Mouse (Mus musculus) forebrain, embryonic 14.5 days (tissue): ENCODE results near the gene Mettl24. TPM values are rescaled to one million over a fixed set of nuclear protein-coding genes. Genes with fewer than 3 reads are reported as not detected.

ENCODE experiments used
- ATAC-seq: fragments of 200-750 bp; cut with Nextera tagmentation; 2 replicates; pipeline ENCODE4 v1.8.0; 2017; ENCODE audit warnings: mild to moderate bottlenecking, moderate library complexity
- DNase-seq: peaks from one replicate; pipeline ENCODE4 v3.0.0-alpha.2; 2015; ENCODE audit warnings: low spot score
- H3K27ac ChIP-seq: fragments of 300-500 bp; sonication (generic); 2 replicates; pipeline ENCODE4 v1.5.1; 2014; ENCODE audit warnings: low read depth, mild to moderate bottlenecking, control low read depth, low read length, moderate library complexity
- H3K27me3 ChIP-seq: fragments of 300-500 bp; sonication (generic); replicated peaks from 2 replicates; pipeline ENCODE4 v1.6.1; 2014; ENCODE audit warnings: low read length, control low read depth, mixed read lengths; ENCODE audit not compliant: control insufficient read depth, insufficient read depth
- H3K36me3 ChIP-seq: fragments of 300-500 bp; sonication (generic); 2 replicates; pipeline ENCODE4 v1.6.1; 2014; ENCODE audit warnings: low read length, control low read depth; ENCODE audit not compliant: control insufficient read depth, insufficient read depth
- H3K4me1 ChIP-seq: fragments of 300-500 bp; sonication (generic); 2 replicates; pipeline ENCODE4 v1.6.1; 2014; ENCODE audit warnings: antibody characterized with exemption, low read length, control low read depth; ENCODE audit not compliant: control insufficient read depth, insufficient read depth
- H3K4me2 ChIP-seq: fragments of 300-500 bp; sonication (generic); 2 replicates; pipeline ENCODE4 v1.6.1; 2014; ENCODE audit warnings: mild to moderate bottlenecking, control low read depth, low read length
- H3K4me3 ChIP-seq: fragments of 300-500 bp; sonication (generic); 2 replicates; pipeline ENCODE4 v1.5.1; 2014; ENCODE audit warnings: low read depth, low read length, control low read depth
- H3K9ac ChIP-seq: fragments of 300-500 bp; sonication (generic); 2 replicates; pipeline ENCODE4 v1.6.1; 2014; ENCODE audit warnings: mild to moderate bottlenecking, low read length, control low read depth, moderate library complexity
- H3K9me3 ChIP-seq: fragments of 300-500 bp; sonication (generic); replicated peaks from 2 replicates; pipeline ENCODE4 v1.6.1; 2016; ENCODE audit warnings: low read length, control low read depth, mixed read lengths; ENCODE audit not compliant: control insufficient read depth
- WGBS: fragments of 180-500 bp; shearing (Covaris S2); extraction: QIAGEN DNeasy Blood & Tissue Kit; methylation state at CpG from one replicate; pipeline ENCODE4 v1.1.7; 2014; 5-methylcytosine and 5-hydroxymethylcytosine counted together
- polyA plus RNA-seq: library from polyadenylated mRNA; unstranded; fragments of >200 nt; fragmentation: Nextera tagmentation; extraction: Ambion mirVana; gene quantifications from 2 replicates; pipeline ENCODE4 v1.2.1, GENCODE M21; 2014

Gene Mettl24
- polyA plus RNA-seq, 1 experiment from 2014 or later, result 0.29 TPM

DNA sequence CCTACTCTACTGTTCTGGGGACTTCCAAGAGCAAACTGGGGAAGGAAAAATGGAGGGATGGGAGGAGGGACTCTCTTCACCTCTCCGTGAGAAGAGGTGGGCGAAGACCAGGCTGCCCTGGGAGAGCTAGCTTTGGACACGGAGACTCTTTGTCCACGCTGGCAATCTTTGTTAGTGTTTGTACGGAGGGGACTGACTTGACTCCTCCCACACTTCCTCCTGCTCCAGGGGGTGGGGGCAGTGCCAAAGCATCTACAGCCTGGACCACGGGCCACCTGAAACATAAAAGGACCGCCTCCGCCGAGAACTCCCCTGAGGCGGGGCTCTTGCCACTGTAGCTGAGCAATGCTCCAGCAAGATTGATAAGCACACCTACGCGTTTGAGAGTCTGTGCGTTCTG lies 8.9 kb upstream of the Mettl24 start:
- no peak overlapping the region for H3K4me3 ChIP-seq
- H3K4me1 ChIP-seq, result peaks cover 4% of the 10 kb centered on the region; the same call in 1 of the 2 replicates
- peak overlapping the region; percentile 7; the same call in 1 of the 2 replicates for H3K9ac ChIP-seq
- ATAC-seq (no peak), DNase-seq (no peak)
- H3K9me3 ChIP-seq, result no peaks in the 10 kb centered on the region
- no peaks in the 10 kb centered on the region for H3K36me3 ChIP-seq
- peak overlapping the region; percentile 21; the same call in 1 of the 2 replicates for H3K4me2 ChIP-seq
- no peaks in the 10 kb centered on the region for H3K27me3 ChIP-seq
- H3K27ac ChIP-seq, result no peak overlapping the region
- 9% methylated on average over 13 of the region's 13 CpGs for WGBS

DNA sequence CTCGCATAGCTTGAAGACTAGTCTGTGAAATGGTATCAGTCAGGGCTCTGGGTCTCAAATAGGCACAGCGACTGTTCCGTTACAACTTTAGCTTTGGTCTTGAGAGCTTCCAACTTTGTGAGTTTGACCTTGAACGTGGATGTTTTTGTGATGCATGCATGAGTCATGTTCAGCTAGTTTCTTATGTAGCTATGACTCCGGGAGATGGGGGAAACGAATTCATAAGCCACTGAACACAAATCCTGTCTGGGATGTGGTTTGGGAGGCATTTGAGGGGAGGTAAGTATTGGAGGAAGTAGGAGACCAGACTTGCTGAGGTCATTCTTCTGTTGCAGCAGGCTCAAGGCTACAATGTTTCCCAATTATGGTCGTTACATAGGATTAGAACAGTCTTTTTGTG lies 7.2 kb upstream of the Mettl24 start:
- Histone ChIP-seq H3K4me2 (no peak overlapping the region), H3K9ac (no peak overlapping the region), H3K4me3 (no peak overlapping the region), H3K9me3 (no peaks in the 10 kb centered on the region), H3K27me3 (no peaks in the 10 kb centered on the region), H3K4me1 (peaks cover 4% of the 10 kb centered on the region; the same call in 1 of the 2 replicates), H3K36me3 (no peaks in the 10 kb centered on the region), H3K27ac (no peak overlapping the region)
- DNase-seq, result no peak
- 84% methylated on average over 7 of the region's 7 CpGs for WGBS
- no peak for ATAC-seq

DNA sequence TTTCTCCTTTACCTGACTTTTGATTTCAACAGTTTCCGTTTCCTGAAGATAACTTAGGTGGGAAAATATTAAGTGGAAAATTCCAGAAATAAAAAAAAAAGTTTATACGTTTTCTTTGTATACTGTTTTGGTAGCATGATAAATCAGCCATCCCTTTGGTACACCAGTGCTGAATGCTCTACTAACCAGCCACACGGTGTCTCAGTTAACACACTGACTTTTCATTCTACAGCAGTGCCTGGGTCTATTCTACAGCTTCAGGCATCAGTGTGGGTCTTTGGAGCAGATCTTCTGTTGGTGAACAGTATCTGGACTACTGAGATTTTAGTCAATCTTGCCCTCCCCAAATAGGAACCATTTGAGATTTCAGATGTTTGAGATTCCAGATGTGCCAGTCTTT lies 4.6 kb upstream of the Mettl24 start:
- no peak for ATAC-seq
- H3K27me3 ChIP-seq, result no peaks in the 10 kb centered on the region
- no peak overlapping the region for H3K4me2 ChIP-seq
- DNase-seq, result no peak
- no peak overlapping the region for H3K27ac ChIP-seq
- H3K4me3 ChIP-seq, result no peak overlapping the region
- H3K9ac ChIP-seq, result no peak overlapping the region
- WGBS, result 82% methylated on average over 3 of the region's 3 CpGs
- H3K9me3 ChIP-seq, result no peaks in the 10 kb centered on the region
- peaks cover 6% of the 10 kb centered on the region; the same call in 1 of the 2 replicates for H3K4me1 ChIP-seq
- H3K36me3 ChIP-seq, result no peaks in the 10 kb centered on the region

DNA sequence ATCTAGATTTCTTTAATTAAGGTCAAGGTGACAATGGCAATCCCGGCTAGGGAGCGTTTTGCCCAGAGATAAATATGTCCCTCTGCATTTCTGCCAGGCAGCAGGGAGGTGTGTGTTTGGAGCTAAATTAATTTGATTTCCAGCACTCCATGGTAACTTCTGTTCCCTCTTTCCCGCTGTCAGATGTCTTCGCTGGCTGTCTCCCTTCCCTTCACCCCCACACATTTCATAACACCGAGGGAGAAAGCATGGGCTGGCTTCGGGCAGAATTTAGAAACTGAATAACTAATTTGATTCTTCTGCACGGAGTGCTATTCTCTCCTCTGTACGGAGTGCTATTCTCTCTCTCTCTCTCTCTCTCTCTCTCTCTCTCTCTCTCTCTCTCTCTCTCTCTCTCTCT lies 612 bp upstream of the Mettl24 start:
- Histone ChIP-seq H3K9ac (no peak overlapping the region), H3K27ac (no peak overlapping the region), H3K27me3 (no peaks in the 10 kb centered on the region), H3K4me2 (peak overlapping the region; percentile 97), H3K9me3 (no peaks in the 10 kb centered on the region), H3K36me3 (no peaks in the 10 kb centered on the region), H3K4me3 (no peak overlapping the region), H3K4me1 (peaks cover 6% of the 10 kb centered on the region; the same call in 1 of the 2 replicates)
- DNase-seq (no peak), ATAC-seq (peak; percentile 49; the same call in 1 of the 2 replicates)
- WGBS, result 25% methylated on average over 8 of the region's 8 CpGs

DNA sequence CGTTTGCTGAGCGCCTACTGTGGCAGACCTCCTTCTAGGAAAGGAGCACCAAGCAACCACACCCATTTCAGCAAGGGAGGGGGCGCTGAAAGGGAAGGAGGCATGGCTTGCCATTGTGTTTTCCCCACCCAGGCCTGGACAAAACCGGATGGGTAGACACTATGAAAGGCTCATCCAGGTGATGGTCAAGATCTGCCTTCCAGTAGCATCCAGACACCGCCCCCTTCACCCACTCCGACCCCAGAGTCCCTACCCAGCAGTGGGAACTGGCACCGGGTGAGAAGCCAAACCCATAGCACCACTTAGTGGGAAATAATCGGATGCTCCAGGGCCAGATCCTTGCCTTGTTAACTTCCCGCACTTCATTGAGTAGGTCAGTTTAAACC lies 779 bp downstream of the Mettl24 start:
- DNase-seq (no peak), ATAC-seq (no peak)
- H3K9ac ChIP-seq, result no peak overlapping the region
- H3K4me2 ChIP-seq, result peak overlapping the region; percentile 97
- H3K4me3 ChIP-seq, result peak overlapping the region; percentile 48
- H3K9me3 ChIP-seq, result no peaks in the 10 kb centered on the region
- 60% methylated on average over 9 of the region's 9 CpGs for WGBS
- H3K4me1 ChIP-seq, result peaks cover 6% of the 10 kb centered on the region; the same call in 1 of the 2 replicates
- no peaks in the 10 kb centered on the region for H3K36me3 ChIP-seq
- H3K27me3 ChIP-seq, result no peaks in the 10 kb centered on the region
- no peak overlapping the region for H3K27ac ChIP-seq

DNA sequence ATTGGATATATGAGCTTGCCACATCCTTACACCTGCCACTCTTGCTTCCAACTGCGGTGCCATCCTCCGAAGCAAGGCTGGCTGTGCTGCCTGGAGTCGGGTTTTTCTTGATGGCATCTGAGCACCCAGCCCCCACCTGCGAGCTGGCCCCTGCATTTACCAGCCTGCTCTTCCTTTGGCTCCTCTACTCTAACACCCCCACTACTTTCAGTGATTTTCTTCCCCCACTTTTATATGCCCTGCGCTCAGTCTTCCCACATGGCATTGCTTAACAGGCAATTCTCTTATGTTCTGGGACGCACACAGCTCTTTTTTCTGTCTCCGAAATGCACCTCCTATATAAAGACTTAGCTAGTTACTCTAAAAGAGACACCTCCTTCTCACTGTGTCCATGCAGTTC lies 1.2 kb downstream of the Mettl24 start:
- WGBS, result 93% methylated on average over 7 of the region's 7 CpGs
- Histone ChIP-seq H3K4me3 (no peak overlapping the region), H3K36me3 (no peaks in the 10 kb centered on the region), H3K9me3 (no peaks in the 10 kb centered on the region), H3K9ac (no peak overlapping the region), H3K4me2 (no peak overlapping the region), H3K27ac (no peak overlapping the region), H3K27me3 (no peaks in the 10 kb centered on the region), H3K4me1 (peaks cover 6% of the 10 kb centered on the region; the same call in 1 of the 2 replicates)
- DNase-seq (no peak), ATAC-seq (no peak)

DNA sequence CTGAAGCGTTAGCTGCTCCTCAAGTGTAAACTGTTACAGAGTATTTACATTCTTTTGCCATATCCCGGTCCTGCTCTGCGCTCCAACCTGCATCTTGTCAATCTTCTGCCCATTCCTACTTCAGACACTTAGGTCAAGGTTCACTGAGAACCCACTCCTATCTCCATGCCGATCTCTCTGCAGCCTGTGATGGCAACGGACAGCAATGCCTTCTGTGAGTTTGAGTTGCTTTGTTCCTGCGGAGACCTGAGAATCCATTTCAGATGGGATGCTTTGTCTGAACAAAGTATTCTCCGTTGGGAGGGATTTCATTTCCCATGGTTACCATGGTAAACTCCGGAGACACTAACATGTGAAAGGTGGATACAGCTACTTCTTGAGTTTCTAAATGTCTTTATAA lies 2.6 kb downstream of the Mettl24 start:
- H3K9me3 ChIP-seq, result no peaks in the 10 kb centered on the region
- no peak overlapping the region for H3K27ac ChIP-seq
- WGBS, result 71% methylated on average over 8 of the region's 8 CpGs
- no peaks in the 10 kb centered on the region for H3K27me3 ChIP-seq
- H3K4me2 ChIP-seq, result no peak overlapping the region
- H3K36me3 ChIP-seq, result no peaks in the 10 kb centered on the region
- no peak overlapping the region for H3K4me3 ChIP-seq
- peaks cover 6% of the 10 kb centered on the region; the same call in 1 of the 2 replicates for H3K4me1 ChIP-seq
- H3K9ac ChIP-seq, result no peak overlapping the region
- DNase-seq, result no peak
- ATAC-seq, result no peak

DNA sequence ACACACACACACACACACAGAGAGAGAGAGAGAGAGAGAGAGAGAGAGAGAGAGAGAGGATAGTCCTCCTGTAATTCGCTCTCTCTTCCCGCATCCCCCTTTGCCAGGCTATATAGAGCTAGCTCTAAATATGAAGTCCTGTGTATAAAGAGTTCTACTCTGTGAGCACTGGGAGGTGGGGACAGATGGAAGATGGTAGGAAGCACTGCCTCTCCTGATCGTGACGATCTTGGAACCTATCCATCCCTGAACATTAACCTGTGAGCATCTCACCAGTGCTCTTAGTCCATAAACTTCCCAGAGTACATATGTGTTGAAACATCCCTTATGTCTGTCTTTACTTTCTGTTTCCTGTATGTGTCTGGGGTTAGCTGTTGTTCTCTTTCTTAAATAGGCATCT lies 3.9 kb downstream of the Mettl24 start:
- H3K4me2 ChIP-seq, result no peak overlapping the region
- no peak for DNase-seq
- H3K36me3 ChIP-seq, result no peaks in the 10 kb centered on the region
- H3K27ac ChIP-seq, result no peak overlapping the region
- no peaks in the 10 kb centered on the region for H3K27me3 ChIP-seq
- H3K9me3 ChIP-seq, result no peaks in the 10 kb centered on the region
- H3K4me3 ChIP-seq, result no peak overlapping the region
- WGBS, result 86% methylated on average over 4 of the region's 4 CpGs
- H3K9ac ChIP-seq, result no peak overlapping the region
- peaks cover 6% of the 10 kb centered on the region; the same call in 1 of the 2 replicates for H3K4me1 ChIP-seq
- no peak for ATAC-seq

DNA sequence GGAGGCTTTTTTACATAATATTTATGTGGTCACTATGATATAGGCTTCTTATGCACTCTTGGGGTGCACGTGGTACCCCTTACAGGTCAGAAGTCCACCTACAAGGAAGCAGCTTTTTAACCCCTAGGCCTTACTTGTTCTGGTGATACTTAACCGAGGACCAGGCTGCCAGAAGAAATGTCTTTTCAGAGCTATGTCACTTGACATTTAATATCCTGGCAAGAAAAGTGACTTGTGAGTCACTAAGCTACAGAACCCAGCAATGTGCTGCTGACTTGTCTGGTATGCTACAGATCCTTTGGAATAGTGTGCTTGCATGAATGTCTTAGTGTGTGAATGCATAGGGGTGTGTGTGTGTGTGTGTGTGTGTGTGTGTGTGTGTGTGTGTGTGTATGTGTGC lies 4.3 kb downstream of the Mettl24 start:
- no peak overlapping the region for H3K4me3 ChIP-seq
- ATAC-seq, result no peak
- H3K36me3 ChIP-seq, result no peaks in the 10 kb centered on the region
- H3K4me1 ChIP-seq, result peaks cover 6% of the 10 kb centered on the region; the same call in 1 of the 2 replicates
- no peak for DNase-seq
- H3K9me3 ChIP-seq, result no peaks in the 10 kb centered on the region
- H3K27ac ChIP-seq, result no peak overlapping the region
- H3K27me3 ChIP-seq, result no peaks in the 10 kb centered on the region
- WGBS, result 74% methylated on average over 2 of the region's 2 CpGs
- H3K9ac ChIP-seq, result no peak overlapping the region
- H3K4me2 ChIP-seq, result no peak overlapping the region
